Mouse (Mus musculus) ovary, postnatal 10 days (tissue): Measurements from ENCODE around the gene Slc6a9.

Experiments used
- DNase-seq: peaks from one replicate; pipeline ENCODE4 v3.0.0; 2022; ENCODE audit warnings: low spot score

The Slc6a9 gene

DNA sequence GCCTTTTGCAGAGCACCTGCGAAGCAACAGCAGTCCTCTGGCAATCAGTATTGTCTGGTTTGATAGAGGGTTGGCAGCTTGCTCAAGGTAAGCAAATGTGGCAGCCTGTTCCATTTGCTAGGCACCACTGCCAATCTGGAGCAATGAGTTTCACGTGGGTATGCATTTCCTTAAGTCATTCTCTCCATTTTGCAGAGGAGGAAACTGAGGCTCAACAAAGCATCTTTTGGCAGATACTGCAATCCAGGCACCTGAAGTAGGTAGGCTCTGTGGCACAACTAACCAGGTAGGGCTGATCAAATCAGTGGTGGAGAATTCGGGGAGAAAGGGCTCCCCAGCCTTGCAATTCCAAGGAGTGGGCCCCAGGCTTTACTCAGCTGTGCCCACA, at the start of gene Slc6a9:
TSS of gene Slc6a9 (plus strand) at position 50 of the 388 bp plus-strand sequence.
- no peak for DNase-seq

DNA sequence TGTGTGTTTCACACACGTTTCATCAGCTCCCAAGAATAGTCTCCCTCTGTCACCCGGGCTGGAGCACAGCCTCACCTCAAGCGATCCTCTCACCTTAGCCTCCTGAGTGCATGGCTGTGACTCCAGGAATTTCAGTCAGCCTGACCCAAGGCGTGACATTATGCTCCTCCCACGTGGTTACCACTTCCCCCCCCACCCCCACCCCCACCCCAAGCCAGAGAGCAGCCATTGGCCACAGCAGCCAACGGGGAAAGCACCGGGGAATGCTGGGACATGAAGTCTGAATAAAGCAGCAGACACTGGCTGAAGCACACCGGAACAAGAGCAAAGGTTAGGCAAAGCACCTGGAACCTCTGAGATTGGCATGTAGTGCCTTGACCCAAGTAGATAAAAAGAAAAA, 47.3 kb upstream of the Slc6a9 start:
- no peak for DNase-seq

DNA sequence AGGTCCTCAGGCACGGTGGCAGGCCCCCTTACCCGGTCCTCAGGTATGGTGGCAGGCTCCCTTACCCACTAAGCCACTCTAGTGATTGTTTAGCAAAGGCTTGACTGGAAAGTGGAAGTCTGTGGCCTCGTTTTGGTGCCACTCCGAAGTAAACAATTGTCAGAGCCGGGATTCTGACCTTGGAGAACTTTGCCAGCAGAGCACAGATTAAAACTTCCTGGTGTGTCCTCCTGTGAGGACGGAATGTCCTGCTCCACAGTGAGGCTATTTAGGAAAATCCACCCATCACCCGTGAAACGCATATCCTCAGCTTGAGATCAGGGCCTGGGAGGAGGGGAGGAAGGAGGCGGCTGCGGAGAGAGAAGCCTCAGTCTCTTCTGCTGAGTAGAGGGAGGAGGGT, 46.0 kb upstream of the Slc6a9 start:
- DNase-seq = no peak

DNA sequence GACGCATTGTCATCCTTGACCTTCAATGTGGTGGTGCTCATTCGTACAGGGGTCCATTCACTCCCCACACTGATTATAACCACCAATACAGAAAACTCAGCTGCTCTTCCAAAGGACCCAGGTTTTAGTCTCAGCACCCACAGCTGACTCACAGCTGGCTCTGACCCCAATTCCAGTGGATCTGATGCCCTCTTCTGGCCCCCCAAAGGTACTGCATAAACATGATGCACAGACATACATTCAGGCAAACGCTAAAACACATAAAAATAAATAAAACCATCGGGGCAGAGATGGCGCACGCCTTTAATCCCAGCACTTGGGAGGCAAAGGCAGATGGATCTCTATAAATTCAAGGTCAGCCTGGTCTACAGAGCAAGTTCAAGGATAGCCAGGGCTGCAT, 34.4 kb upstream of the Slc6a9 start:
- no peak for DNase-seq

DNA sequence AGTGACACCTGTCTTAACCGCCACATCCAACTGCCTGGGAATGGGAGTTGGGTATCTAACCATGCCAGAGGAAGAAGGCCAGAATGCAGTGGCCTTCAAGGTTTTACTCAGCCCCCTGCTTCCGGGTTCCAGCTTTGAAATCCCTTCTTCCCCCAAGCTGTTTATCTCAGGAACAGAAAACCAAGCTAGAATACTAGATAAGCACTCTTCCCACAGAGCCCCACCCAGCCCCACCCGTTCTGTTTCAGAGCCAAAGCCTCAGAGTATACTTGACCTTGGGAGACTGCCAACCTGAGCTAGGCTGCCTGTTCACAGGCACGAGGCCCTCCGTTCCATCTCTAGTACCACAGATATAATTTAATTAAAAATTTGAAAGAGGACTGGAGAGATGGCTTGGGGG, 27.3 kb upstream of the Slc6a9 start:
- DNase-seq = no peak

DNA sequence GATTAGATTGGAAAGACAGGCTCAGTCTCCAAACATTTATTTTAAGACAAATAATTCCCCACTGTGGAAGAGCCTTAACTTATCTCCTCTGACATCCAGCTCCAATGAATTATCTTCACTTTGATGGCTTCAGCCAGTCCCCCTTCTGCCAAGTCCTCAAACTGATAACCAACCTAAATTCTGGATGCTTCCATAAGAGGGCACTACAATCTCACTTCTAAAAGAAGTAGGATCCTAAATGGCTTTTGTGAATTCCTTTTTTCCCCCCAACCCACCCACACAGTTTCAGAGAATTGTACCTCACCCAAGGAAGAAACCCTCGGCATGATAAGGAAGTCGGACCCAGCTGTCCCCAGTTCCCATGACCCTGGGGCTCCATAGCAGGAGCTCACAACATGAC, 23.4 kb upstream of the Slc6a9 start:
- no peak for DNase-seq

DNA sequence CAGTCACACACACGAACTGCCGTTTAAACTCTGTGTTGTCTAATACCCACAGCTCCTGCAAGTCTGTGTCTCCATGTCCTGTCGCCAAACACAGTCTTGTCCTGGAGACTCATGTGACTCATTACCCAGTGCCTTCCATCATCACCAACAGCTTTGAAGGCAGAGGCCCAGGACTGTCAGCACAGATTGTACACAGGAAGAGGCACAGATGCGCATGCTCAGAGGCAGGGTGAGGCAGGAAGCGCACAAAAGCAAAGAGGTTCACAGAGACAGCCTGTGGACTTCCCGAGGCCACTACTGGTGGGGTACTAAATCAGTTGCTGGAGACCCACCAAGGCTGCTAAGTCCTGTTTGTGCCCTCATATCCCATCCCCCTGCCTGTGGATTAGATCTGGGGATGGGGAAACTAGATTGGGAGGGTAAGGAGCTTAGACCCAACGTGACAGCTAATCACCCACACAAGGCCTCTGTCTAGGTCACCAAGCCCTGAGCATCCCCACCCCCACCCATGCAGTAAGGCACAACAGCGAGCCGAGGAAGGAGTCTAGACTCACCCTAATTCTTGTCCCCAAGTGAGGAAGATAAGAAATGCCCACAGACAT, 20.6 kb upstream of the Slc6a9 start:
- no peak for DNase-seq

DNA sequence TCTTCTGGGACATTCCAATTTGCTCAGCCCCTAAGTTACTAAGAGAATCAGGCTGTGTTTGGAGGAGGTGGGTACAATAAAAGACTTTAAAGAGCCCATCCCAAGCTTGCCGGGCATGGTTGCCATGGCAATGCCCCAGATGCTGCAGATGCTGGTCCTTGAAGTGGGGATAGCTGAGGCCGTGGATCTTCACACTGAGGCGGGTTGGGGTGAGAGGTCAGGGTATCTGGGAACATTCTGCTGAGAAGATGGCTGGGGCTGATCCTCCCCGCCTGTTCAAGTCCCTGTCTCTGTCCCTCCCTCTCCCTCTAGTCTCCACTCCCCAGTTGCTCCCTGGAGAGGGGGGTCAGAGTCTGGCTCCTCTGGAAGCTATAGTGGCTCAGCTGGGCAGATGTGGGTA, 20.0 kb upstream of the Slc6a9 start:
- DNase-seq = no peak

DNA sequence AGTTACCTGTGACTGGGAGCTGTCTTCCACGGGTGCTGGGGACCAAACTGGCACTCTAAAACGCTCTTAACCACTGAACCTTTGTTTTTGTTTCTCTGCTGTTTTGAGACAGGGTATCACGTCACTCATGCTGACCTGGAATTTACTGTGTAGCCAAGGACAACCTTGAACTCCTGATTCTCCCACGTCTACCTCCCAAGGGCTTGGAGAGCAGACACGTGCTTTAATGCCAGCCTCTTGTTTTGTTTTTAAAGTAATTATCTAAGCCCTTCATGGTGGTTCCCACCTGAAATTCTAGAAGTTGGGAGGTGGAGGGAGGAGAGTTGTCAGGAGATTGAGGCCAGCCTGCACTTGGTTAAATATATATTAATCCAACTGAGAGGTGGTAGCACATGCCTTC, 17.5 kb upstream of the Slc6a9 start:
- DNase-seq = no peak

DNA sequence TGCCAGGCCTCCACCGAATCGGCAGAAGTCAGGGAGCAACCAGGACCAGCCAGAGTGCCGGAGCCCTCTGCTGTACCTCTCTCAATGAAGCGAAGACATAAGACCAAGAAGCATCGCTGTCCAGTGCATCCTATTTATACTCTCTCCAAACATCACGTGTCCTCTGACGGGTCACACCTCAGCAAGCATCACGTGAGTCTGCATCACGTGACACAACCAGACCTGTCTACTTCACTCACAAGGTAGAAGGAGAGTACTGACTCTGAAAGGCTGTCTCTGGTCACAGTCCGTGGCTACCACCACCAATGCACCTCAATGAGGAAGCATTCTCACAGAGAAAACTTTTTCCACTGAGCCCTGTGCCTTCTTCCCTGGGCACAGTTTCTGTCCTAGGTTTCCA, 16.3 kb upstream of the Slc6a9 start:
- DNase-seq = no peak

DNA sequence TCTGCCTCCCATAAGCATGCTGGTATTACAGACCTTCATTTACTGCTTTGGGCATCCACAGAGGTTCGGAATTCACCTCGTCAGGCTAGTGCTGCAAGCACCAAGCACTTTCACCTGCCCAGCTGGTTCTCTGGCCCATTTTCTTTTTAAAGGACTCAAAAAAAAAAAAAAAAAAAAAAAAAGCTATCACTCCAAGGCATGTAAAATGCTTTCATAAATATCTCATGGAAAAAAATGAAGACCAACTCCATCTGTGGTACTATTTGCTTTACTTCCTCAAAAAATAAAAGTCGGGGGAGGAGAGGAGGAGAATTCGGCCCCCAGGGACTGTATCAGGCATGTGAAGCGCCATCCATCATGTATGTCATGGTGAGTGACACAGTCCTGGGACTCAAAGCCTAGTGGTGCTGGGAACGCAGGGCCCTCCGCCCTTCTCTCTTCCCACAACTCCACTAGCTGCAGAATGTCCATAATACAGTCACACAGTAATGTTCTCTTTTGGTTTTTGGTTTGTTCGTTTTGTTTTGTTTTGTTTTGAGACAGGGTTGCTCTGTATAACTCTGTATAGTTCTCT, 5.6 kb upstream of the Slc6a9 start:
- DNase-seq = no peak

DNA sequence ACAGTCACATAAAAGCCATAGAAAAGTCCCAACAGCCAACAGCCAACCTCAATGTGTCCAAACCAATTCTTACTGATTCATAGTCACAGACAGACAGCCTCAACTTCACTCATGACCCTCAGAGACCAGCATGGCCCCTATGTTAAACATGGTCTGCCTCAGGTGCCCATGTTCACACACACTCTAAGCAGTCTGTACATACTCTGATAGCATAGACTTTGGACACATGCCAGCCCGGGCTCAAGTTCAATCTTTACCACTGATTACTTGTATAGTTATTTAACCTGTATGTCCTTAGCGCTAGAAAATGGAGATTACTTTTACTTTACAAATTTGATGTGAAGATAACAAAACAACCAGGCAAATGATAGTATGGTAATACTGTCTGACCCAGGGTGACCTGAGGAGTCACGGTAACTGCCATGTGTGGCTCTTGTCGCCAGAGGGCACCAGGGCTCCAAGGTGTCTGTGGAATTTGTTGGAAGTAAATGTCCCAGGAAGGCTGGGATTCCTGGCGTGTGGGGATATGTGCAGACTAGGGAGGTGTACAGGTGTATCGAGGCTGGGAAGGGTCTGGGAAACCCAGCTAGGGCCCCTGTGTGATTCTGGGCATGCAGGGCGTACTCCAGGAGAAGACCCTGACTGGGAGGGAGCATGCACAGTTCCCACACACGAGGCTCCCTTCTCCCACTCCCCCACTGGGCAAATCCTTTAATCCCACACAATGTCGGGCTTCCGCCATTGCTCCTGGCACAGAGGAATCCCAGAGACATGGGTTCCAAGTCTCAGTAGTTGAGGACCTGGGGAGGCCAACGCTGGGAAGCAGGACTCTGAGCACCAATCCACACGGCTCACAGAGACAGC, 4.8 kb upstream of the Slc6a9 start:
- peak; percentile 31 for DNase-seq

DNA sequence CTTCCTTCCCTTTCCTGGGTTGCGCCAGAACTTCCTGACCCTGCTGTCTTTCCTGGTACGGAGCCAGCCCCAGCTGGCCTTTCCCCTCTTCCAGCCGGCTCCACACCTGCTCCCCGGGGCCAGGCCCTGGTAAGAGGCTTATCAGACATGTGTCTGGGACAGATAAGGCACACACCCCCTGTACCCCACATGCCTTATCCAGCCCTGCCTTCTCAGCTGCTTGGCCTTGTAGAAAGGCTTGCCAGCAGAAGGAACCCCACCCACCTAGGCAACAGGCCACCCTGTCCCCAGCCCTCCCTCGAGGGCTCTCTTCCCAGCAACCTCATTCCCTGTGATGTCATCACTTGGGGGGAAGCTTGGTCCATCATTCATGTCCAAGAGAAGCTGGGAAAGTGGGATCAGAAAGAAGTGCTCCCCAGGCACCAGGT, 4.2 kb upstream of the Slc6a9 start:
- peak; percentile 45 for DNase-seq

DNA sequence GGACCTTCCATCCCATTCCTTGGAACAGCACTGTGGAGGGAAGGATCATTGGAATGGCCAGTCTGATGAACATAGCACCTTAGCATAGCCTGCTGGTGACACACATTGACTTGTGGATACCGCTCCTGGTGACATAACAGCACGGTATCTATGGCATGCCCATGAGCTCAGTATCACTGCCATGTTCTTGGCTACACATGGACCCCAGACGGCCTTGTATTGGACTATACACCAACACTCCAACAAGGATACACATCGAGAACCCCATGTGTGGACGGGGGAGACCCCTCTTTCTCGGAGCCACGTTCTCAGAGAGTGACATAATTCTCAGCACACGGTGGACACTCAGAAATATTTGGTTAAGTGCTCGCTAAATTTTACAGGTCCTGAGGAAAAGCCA, 3.5 kb upstream of the Slc6a9 start:
- DNase-seq = no peak

DNA sequence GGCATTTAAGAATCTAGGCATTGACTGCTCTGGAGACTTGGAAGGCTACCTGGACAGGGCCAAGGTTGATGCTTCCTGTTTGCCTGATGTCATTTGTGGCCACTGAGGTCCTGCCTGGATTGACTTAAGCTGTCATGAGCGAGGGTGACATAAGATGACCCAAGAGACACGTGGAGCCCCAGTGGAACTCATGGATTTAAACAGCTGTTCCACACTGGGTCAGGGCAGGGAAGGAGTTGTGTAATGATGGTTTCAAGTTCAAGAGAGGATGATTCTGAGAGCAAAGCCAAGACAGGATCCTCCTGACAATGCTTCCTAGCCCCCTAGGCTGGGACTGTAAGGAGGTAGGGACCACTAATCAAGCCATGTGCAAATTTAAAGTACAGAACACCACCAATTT, 2.8 kb upstream of the Slc6a9 start:
- DNase-seq = no peak

DNA sequence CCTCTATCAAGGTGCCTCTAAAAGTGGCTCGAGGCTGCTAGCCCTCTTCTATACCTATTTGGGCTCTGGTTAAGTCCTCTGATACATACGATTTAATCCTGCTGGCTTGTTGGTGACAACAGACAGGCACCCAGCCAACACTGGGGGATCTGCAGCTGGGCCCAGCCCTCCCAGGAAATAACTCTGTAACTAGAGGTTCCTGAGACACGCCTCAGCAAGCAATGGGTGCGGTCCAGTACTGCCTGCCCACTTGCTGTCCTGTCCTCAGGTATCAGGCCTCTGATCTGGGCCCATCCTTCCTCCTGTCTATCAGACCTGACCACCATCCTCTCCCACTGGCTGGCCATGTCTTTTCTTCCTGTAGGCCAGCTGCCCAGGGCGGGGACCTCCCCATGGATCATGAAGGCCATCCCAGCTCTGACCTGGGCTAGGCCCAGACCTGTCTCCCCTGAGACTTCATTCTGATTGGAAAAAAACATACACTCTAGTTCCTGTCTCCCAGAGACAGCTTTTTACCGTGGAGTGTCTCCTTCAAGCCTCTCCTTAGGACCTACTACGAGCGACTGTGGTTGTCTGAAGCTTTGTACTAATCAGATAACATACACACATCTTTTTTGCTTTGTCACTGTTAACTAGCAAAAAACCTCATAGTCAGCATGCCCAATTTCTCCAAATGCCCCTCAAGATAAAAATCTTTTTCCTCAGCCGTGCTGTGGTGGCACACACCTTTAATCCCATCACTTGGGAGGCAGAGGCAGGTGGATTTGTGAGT, 2.2 kb upstream of the Slc6a9 start:
- DNase-seq = no peak

DNA sequence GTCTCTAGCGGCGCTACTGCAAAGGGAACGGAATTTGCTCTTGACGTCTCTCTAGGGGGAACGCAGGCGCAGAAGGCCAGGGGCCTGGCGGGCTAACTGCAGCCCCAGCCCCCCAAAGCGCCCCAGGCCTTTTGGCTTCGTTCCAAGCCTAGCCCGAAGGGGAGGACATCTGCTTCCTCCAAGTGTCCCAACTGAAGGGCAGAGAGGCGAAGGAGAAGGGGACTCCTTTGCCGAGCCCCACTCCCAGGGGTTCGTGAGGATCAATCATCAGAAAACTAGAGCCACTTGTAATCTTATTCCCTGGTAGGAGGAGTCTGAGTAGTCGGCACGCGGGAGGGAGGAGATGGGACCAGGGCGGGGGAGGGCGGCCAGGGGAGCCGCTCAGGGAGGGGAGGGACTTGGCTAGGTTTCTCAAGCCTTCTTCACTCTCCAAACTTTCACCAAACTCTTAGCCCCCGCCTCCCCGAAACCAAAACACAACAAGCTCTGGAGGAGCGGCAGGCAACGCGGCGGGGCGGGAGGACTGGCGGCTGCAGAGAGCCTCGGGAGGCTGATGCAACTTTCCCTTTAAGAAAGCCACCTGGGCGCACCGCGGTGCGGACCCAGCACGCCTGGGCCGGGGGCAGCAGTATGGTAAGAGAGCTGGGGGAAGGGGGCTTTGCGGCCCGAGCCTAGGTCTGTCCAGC, 682 bp downstream of the Slc6a9 start:
- DNase-seq = peak; percentile 43

DNA sequence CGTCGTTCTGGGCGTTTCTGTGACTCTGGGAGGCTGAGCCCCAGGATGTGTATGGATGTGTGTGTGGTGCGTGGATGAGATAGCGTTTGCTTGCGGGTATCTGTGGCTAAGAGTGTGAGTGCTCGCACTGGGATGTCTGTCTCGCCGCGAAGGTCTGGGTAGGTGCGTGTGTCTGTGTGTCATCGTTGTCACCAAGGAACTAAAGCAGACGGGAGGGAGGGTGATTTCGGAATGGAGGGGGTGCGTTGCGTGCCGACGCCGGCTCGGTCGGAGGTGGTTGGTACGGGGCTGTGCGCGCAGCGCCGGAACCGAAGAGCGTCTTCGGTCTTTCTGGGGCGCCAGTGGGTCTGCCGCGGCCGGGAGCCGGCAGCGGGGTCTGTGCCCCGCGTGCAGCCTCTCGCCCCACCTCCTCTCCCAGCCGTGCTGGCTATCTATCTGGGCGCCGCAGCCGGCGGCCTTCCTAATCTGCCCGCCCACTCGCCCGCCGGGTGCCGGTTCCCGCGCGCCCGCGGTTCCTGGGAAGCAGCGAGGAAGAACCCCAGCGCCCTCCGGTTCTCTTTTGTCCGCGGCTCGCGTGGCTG, 1.3 kb downstream of the Slc6a9 start:
- DNase-seq = no peak

DNA sequence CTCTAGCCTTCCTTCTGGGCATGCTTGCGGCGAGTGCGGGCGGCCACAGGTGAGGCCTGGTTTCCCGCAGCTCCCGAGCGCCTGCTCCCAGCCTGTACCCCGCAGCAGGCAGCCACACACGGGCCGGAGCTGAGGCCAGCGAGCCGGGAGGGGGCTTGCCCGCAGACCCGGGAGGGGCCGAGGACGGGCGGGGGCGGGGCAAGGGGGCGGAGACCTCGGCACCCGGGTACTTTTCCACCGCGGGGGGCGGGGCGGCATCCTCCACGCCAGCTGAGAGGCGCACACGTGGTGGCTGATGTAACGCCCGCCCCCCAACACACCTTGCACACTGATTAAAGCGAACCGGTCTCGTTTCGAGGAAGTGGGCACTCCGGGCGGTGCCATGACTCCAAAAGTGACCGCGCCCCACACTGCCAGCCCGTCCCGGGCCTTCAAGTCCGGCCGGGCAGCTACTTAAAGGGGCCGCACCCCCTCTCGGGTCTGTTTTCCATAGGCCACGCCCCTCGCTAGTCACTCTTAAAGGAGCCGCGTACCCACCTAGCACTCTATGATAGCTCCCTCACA, 2.0 kb downstream of the Slc6a9 start:
- peak; percentile 79 for DNase-seq

DNA sequence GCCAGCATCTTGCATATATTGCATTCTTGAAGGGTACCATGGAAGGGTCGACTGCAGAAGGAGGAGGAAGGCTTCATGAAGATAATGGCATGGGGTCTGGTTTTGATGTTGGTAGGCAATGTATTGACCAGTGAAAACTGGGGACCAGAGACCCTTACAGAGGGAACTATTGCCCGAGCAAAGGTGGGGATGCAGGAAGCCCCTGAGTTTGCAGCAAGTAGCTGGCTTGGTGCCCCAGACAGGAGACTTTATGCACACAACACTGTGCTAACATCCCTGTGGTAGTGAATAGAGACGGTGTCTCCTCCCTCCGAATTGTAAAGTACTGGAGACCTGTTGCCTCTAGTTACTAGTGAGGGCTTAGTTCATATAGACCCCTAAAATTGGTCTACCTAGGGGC, 3.0 kb downstream of the Slc6a9 start:
- no peak for DNase-seq

DNA sequence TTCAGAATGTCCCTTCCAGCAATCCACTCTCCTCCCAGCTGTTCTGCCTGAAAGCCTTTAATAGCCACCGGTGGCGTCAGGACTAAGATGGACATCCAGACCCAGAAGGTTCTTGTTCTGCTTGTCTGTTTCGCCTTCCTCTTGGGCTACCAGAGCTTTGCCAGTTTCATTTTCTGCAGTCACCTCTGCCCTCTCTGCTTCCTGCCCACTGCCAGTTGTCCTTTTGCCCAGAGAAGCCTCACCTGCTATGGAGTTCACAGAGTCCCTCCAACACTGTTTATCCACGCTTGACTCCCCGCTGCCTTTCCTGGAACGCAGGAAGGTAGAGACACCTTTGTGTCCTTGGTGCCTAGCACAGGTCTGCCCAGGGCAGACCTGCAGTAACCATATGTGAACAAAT, 5.1 kb downstream of the Slc6a9 start:
- DNase-seq = no peak
